Mouse (Mus musculus) cerebellum, adult 2 months (tissue): ENCODE measurements around the gene Bdh2.

Source experiments
- CTCF ChIP-seq: fragments of 200-500 bp; IDR thresholded peaks from 2 replicates; pipeline ENCODE4 v1.5.1; 2011; ENCODE audit warnings: low read depth, mild to moderate bottlenecking, control low read depth, low read length, moderate library complexity, borderline replicate concordance; ENCODE audit not compliant: insufficient read depth
- POLR2A ChIP-seq: fragments of 200-500 bp; IDR thresholded peaks from 2 replicates; pipeline ENCODE4 v1.6.1; 2011; ENCODE audit warnings: low read length, control low read depth, borderline replicate concordance; ENCODE audit not compliant: insufficient read depth

DNA sequence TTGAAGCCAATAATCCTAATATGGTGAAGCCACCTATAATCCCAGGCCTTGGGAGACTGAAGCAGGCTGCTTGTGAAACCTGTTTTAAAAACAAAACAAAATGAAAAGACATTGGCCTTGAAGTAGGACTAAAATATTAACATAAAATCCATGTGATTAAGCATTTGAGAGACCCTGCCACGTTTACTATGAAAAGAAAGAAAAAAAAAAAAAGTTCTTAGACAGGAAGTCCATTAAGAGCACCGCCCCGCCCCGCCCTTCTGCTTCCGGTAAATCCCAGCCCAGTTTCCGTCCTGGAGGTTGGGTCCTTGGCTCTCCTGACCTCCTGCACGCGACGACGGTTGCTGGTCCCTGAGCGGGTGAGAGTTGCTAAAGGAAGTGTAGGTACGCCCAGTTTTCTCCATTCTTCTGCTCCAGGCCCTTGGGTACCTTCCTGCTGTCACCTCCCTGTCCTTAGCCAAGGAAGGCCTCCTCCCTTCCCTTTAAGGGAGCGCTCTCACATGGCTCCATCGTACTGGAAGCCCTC is 66.8 kb downstream of the Bdh2 start, which contains the start of gene Slc9b1:
- no peak for TF ChIP-seq CTCF
- TF ChIP-seq POLR2A = no peak
